Mouse (Mus musculus) ovary, postnatal 36 days (tissue): ENCODE results near the gene Letmd1.
"Not testable (repeated sequence)": the region's sequence is repeated elsewhere in the genome, so short reads cannot be mapped to it uniquely, and the experiment has no call there.

ENCODE experiments used
- DNase-seq: peaks from one replicate; pipeline ENCODE4 v3.0.0; 2022; ENCODE audit warnings: low spot score, mixed read lengths

Letmd1 gene

GRCm38 (mm10) chr15:100468295-100469188 is at the start of gene Letmd1:
TSS of gene Letmd1 (plus strand) at chr15:100469023.
- DNase-seq = peak; percentile 90

DNA sequence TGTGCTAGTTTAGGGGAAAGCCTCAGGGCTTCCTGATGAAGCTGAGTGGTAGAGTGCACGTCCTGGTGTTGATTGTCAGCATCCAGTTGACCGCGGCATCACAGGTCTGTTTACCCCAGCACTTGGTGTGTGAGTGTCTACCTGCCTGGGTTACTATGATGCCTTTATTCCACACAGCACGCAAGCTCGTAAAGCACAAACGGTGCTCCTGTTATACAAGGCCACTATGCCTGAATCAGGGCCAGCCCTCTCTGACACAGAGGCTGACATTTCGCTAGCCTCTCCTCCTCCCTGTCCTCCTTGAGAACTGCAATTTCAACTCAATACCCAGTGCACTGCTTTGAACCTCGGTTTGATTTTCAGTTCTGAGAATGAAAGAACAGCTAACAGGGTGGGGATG is 49.5 kb upstream of the Letmd1 start:
- no peak for DNase-seq

GRCm38 (mm10) chr15:100419901-100420745 is 48.7 kb upstream of the Letmd1 start:
- no peak for DNase-seq

DNA sequence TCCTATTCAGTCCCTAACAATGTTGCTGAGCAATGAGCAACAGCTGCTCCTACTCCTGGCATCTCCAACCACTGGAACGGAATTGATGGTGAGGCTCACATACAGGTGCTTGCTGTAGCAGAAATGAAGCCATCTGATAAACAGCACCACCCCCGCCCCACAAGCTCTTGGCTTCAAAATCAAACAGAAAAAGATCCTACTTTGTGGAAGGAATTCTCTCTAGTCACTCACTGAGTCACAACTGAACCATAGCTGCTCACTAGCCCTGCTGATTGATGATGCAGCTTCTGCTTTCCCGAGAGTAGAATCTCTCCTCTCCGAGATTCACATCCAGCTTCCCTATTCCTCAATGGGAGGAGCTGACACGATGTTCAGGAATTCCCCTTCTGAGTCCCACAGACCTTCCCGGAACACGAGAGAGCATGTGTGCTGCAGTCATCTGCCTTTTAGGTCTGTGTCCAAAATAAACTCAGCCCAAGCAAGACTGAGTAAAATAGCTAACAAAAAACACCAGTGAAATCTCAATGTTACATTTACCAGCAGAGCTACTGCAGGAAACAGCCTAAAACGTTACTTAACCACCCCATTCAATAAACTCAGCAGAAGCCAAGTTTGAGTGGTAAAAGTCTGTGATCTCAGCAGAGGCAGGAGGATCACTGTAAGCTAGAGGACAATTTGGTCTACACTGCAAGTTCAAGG is 47.6 kb upstream of the Letmd1 start:
- DNase-seq = no peak

- DNase-seq = not testable (repeated sequence)
Observed at GRCm38 (mm10) chr15:100421758-100422197, 47.0 kb upstream of the Letmd1 start, which contains the start of gene Gm5475. TSS of gene Gm5475 (plus strand) at chr15:100422147.

GRCm38 (mm10) chr15:100422476-100422875 is 46.3 kb upstream of the Letmd1 start:
- no peak for DNase-seq

- DNase-seq = peak; percentile 97
Observed at GRCm38 (mm10) chr15:100422899-100423860, 45.6 kb upstream of the Letmd1 start.

DNA sequence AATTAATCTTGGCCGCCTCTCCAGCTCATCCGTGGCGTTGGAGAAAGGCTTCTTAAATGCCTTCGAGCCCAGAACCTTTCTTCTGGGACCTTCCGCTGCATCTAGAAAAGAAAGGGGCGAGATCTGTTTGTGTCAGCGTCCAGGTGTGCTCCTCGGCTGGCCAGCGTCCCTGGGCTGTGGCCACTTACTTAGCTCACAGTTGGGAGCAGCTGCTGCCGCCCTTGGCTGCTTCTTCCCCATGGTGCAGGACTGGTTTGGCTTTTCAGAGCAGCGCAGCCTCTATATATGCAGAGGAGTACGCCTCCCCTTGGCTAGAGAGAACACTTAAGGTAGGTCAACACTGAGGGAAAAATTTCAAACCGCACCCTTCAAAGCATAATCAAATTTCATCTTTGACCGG is 44.9 kb upstream of the Letmd1 start:
- DNase-seq = peak; percentile 29

DNA sequence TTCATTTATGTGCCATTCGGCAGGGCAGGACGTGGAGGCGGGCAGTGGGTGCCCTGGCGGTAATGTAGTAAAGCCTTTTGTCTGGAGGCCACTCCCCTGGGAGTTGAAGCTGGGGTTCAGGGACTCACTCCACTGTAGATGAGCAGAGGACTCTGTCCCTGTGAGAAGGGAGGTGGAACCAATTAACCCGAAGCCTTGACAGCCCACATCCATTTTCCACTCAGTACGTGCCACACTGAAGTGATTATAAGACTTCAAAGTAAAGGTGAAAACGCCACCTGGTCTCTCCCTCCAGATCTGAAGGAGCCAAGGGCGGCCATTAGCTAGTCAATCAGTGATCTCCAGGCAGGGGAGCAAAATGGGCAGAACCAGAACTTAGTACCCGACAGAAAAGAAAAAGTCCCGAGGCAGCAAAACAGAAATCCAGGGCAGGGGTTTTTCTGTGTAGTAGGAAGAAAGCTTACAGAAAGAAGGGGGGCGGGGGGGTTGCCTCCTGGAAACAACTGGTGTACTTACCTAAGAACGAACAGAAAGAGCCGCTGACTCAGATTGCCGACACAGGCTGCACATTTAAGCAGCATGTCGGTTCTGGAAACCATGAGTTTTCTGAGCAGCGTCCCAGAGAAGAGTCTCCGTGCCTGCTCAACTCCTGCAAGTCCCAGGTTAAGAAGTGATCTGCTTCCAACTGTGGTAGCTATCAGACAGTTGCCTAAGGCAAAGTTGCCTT is 44.3 kb upstream of the Letmd1 start, which contains the start of gene Slc11a2:
Gene Slc11a2, minus strand, starts transcription at position 677 of the 727 bp plus-strand sequence.
- no peak for DNase-seq

DNA sequence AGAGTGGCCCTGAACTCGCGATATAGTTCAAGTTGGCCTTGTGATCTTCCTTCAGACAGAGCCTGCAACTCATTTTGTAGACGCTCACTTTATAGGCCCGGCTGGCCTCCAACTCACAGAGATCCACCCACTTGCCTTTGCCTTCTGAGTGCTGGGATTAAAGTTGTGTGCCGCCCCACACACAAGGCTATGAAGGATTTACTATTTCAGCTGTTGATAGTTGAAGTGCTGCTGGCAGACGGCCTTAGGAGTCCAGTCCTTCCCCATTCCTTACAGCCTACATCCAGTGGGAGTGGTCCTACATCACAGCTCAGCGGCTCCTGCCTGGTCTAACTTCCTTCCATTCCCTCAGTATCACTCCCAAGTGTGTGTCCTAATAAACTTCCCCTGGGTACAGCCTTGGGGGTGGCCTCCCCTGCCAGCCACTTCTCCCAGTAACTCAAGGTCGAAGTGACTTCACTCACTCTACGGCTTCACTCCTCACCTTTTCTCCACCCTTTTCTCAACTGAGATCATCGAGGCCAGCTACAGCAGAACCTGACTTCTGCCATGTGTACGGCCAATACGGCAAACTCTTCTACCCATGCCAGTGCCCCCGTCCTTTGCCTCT is 40.4 kb upstream of the Letmd1 start:
- DNase-seq = peak; percentile 36

DNA sequence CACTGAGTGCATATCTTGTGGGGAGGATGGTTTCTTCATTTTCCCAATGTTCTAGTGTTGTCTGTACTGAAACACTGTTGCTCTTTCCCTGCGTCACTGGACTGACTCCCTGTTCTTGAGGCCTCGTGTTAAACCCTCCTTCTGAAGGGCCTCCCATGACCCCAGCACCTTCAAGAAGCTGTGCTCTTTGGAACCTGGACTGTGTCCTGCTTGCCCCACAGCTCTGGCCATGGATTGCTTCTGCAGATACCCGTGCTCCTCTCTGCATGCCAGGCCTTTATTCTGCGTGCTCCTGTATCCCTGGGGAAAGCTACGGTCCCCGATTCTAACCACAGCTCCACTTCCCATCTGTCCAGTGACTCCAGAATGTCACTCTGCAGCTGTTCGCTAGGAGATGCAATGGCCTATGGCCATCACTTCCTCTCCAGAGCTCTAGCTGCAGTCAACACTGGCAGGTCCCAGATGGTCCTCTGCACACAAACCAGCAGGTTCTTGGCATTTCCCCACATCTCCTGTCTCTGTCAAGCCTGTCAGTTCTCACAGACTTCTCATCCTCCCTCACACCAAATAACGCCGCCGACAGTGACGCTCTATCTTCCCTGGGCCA is 38.8 kb upstream of the Letmd1 start:
- no peak for DNase-seq

- DNase-seq = no peak
Observed at GRCm38 (mm10) chr15:100433234-100433633, 35.6 kb upstream of the Letmd1 start.

- DNase-seq = no peak
Observed at GRCm38 (mm10) chr15:100436112-100436511, 32.7 kb upstream of the Letmd1 start.

DNA sequence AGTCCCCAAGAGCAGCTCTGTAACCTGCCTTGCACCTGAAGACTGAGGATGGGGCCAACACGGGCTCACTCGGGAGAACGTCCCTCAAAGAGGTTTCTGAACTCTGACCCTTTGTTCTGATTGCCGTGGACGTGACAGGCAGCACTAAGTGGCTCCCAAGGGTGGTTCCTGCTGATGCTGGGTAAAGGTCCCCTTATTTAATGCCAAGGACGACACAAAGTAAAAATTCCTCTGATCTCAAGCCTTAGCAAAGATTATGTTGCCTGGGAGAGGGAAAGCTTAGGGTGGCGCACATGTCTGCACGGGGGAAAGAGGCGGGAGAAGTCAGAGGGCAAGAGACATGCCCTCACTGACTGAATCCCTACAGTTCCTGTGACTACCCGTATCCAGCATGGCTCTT is 32.3 kb upstream of the Letmd1 start:
- DNase-seq = no peak

DNA sequence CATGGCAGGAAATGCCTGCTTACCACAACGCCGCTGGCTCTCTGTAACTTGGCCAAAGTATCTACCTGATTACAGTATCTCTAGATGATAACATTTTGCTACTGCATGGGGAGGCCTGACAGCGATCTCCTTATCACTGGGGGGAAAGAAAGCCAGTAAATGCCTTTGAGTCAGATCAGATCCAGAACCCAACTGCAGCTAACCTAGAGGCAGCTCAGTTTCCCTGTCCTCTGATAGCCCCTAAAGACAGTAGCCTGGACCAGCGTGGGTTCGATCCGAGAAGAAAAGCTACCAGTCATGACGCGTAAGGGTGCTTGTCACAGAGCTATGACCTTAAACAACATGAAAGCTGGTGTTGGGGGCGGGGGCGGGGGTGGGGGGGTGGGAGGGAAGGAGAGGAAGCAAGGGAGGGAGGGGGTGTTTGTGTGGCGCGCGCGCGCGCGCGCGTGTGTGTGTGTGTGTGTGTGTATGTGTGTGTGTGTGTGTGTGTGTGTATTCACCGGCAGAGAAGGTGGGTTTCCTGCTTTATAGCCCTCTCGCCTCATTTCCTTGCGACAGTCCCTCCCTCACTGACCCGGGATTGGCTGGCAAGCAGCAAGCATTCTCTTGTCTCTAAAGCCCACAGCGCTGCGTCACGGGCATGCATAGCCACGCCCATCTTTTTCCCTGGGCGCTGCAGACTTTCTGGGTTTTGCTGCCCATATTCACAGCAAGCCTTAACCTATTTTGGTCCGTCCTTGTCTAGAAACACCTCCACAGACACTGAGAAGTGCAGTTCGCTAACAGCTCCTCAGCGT is 25.5 kb upstream of the Letmd1 start:
- DNase-seq = peak; percentile 80

GRCm38 (mm10) chr15:100446887-100447286 is 21.9 kb upstream of the Letmd1 start:
- DNase-seq = no peak

DNA sequence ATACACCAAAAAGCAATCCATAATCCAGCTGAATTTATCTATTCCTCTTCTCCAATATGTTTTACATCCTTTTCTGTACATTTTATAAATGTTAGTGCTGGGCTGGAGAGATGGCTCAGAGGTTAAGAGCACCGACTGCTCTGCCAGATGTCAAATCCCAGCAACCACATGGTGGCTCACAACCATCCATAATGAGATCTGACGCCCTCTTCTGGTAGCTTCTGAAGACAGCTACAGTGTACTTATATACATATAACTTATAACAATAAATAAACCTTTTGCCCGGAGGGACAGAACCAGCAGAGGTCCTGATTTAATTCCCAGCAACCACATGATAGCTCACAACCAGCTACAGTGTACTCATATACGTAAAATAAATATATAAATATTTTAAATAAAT is 20.3 kb upstream of the Letmd1 start:
- no peak for DNase-seq

GRCm38 (mm10) chr15:100449495-100449894 is 19.3 kb upstream of the Letmd1 start:
- no peak for DNase-seq
